Mouse (Mus musculus) layer of hippocampus, adult 18-20 months (tissue): ENCODE results near the gene Pax2. TPM values are rescaled to one million over a fixed set of nuclear protein-coding genes. Genes with fewer than 3 reads are reported as not detected.

ENCODE experiments used
- DNase-seq, 2 experiments: peaks; one replicate each; pipeline ENCODE4 v3.0.0; 2022; ENCODE audit warnings: low spot score in 2 of 2
- long read RNA-seq: library from polyadenylated mRNA; stranded (forward); transcript quantifications from one replicate; pipeline ENCODE4 v2.0.0, GENCODE M21; 2021
- total RNA-seq, 2 experiments: library from RNA; stranded (reverse); gene quantifications; 2 replicates each; pipeline ENCODE4 v1.2.3; 2021

Gene Pax2
- total RNA-seq: under 1 TPM; 0.48 to 0.50 TPM
- long read RNA-seq: 0 reads

DNA sequence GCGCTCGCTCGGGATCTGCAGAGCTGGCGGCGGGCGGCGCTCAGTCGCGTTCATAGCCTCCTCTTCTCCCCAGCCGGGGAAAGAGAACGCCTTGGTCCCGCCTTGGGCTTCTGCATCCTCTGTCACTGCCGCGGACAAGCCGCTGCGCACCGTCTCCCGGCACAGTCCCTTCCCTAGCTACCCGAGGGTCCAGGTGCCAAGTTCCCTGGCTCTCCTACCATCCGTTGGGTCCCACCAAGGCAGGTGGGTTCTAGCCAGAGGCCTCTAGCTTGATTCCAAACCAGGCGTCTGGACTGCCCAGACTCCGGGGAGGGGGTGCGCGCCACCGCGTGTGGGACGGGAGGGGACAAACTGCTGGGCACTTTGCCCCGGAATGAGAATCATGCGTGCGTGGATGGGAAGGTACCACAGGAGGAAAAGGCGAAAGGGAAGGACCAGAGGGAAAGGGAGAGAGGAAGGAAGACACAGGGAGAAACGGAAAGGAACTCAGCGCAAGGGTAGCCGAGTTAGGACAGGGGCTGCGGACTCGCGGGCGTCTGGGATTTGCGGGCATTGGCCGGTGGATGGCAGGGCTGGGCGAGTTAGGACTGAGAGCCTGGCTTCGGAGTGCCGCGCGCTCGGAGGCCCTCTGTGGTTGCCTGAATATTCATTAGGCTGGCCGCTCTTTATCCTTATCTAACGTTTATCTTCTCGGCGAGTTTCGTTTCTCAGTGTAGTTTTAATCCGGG is at the start of gene Pax2:
Gene Pax2 (plus strand): TSS at position 353 of the 728 bp plus-strand sequence.
- DNase-seq: no peak

DNA sequence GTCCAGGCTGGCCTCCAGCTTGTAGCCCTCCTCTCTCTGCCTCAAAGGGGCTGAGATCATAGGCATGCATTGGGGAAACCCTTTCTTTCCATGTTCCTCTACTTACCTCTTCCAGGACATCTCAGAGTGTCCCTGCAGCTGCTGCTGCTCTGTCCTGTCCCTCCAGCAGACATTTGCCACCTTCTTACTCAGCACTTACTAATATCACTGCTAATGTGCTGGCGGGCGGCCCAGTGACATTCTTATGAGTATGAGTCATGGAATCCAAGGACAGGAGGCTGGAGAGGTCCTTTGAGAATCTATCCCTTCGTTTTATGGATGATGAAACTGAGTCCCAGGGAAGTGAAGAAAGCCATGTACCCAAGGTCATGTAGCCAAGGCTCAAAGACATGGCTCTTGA is 47.0 kb upstream of the Pax2 start:
- DNase-seq: no peak

- no peak for DNase-seq
These were observed 38.9 kb upstream of the Pax2 start for GRCm38 (mm10) chr19:44716731-44717600.

- DNase-seq: no peak
These were observed 36.3 kb upstream of the Pax2 start for GRCm38 (mm10) chr19:44719292-44720193.

DNA sequence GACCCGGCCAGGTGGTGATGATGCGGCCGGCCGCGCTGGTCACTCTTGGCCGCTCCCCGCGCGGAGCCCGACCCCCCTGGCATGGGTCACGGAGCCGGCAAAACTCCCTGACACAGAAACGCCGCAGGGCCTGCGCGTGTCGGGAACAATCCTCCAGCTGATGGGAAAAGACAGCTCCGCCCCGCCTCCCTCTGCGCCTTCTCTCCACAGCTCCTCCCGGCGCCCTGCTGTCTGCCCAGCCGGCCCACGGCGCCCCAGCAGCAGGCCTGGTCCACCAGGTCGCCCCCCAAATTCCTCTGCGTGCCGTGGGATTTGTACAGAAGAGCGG is 35.7 kb upstream of the Pax2 start:
- peak in 1 of 2 experiments; percentile 34 for DNase-seq

DNA sequence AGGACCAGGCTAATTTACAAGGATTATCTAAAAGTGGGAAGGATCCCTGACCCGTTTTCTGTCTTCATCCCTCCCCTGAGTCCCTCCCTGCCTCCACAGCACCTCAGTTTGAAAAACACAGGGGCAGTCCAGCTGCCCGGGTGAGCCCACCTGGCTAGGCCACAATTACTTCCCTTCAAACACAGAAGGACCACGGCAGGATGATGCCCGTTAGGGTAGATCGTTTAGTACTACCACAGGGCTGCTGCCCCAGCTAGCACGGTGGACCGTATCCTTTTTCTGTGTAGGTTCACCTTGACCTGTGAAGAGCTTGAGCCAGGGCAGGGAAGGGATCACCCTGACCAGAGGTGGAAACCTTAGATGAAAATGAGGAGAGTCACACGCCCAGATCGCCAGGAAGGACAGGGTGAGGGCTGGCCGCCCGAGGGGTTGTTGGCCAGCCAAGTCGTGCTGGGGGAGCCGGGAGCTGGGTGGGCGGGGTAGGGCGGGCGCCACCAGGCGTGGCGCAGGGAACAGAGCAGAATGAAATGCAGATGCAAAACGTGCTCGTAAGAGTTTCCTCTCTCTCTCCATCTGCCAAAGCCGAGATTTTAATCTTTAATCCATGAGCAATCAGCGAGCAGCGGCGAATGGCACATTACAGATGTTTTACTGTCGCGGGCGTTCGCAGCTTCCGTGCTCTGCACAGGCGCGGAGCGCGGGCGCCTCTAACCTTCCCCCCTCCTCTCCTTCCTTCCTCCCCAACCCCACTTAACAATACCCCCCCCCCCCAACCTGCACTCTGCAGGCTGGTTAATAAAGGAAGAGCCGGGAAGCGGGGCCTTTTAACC is 32.0 kb upstream of the Pax2 start:
- no peak for DNase-seq

- DNase-seq: peak in 1 of 2 experiments; percentile 22
These were observed 29.7 kb upstream of the Pax2 start for GRCm38 (mm10) chr19:44725951-44726791.

- DNase-seq: no peak
These were observed 21.7 kb upstream of the Pax2 start for GRCm38 (mm10) chr19:44734116-44734515.

DNA sequence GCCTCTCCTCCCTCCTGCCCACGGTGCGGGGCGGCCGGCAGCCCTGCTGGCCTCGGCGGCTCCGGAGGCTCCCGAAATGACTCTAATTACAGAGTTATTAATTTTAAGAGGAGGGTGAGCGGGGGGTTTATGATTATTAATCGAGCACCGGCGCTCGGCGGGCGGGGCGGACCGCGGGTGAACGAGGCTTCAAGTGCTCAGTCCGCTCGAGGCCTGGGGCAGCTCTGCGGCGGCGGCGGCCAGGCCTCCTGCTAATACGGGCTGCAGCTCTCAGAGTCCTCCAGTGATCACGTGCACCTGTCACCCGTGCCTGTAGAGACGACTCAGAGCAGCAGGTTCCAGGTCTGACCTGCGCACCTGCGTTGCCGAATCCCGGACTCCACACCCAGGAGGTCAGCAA is 21.2 kb upstream of the Pax2 start:
- DNase-seq: no peak

DNA sequence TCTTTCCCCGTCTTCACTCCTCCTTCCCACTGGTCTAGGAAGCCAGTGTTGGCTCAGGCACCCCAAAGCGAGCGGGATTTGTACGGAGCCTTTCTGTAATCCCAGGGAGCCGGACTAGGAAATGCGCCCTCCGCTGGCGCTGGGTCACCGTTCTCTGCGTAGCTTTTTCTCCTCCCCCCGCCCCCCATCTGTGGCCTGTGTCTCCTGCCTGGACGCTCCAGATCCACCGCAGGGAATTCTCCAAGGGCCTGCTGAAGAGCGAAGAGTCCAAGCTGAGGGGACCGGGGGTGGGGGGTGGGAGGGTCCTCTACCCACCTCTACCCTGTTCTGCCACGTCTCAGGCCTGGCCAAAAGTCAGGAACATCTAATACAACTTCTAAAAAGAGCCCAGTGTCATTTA is 15.5 kb upstream of the Pax2 start:
- no peak for DNase-seq

GRCm38 (mm10) chr19:44741091-44741763 is 14.6 kb upstream of the Pax2 start:
- no peak for DNase-seq

DNA sequence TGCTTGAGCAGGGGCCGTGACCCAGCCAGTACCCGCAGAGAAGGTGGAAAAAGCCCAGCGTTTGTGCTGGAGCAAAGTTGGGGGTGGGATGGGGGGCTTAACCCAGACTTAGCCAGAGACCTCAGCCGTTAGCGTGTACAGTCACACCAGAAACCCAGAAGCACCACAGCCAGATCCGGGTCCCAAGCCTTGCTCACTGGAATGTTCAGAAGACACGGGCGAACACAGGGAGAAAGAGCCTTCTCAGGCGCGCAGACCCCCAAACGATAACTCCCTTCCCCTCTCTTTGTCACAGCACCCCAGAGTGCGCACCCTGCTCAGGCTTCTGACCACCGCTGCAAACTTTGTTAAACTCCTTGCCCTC is 14.1 kb upstream of the Pax2 start:
- DNase-seq: no peak

DNA sequence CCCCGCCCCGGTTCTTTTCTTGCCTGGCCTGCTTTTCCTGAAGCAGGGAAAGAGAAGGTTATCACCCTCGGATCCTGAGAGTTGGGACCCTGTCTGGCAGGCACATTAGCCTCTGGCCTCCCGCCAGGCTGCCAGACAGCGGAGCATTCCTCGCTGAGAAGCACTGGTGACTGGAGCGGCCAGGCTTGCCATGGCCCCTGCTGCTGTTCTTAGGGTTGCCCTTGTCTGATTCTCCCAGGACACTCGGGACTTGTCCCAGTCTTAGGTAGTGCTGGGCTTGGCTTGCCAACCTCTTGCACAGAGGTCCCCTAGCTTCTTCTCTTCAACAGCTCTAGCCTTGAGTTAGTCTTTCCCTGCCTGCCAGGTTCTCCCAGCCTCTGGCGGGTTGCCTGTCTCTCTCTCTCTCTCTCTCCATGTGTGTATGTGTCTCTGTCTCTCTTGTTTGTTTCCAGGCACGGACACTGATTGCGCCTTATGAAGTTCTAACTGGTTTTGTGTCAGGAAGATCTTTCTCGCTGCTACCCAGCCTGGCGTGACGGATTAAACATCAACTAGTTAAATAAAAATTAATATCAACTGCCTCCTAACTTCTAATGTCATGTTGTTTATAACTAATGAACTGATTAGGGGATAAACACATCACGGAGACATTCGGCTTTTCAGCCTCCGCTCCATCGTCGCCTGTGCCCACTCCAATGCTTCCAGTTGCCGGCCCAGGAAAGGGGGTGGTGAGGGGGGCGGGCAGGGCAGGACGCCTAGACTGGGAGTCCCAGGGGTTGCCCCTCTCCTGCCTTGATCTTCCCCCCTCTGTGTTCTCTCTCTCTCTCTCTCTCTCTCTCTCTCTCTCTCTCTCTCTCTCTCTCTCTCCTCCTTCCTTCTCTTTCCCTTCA is 13.5 kb upstream of the Pax2 start:
- DNase-seq: no peak

GRCm38 (mm10) chr19:44743021-44743415 is 12.8 kb upstream of the Pax2 start:
- DNase-seq: no peak

- no peak for DNase-seq
These were observed 11.8 kb upstream of the Pax2 start for GRCm38 (mm10) chr19:44743961-44744520.

GRCm38 (mm10) chr19:44745741-44746140 is 10.1 kb upstream of the Pax2 start:
- no peak for DNase-seq

DNA sequence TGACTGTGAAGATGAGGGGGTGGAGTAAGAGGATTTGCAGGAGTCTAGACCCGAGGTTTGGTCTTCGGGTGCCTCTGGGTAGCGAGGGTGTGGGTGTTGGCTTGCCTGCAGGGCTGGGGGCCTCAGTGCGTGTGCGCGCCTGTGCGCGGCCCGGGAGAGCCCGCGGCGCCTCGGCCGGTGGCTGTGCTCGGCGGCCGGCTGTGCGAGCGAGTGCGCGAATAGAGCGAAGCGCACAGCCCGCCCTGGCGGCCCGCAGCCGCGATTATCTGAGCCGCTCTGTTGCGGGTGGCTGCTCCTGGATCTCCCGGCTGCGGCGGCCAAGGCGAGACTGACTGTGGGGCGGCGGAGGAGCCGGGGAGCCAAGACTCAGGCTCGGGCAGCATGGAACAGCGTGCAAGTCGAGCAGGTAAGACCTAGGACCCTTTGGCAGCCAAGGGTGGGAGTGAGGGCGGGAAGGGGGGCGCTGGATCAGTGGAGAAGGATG is 9.3 kb upstream of the Pax2 start:
- no peak for DNase-seq

- no peak for DNase-seq
These were observed 8.4 kb upstream of the Pax2 start for GRCm38 (mm10) chr19:44747471-44747870.
